Mouse (Mus musculus): Measurements from ENCODE around the gene Acot4.
"Not testable (repeated sequence)": the region's sequence is repeated elsewhere in the genome, so short reads cannot be mapped to it uniquely, and the experiment has no call there.

GRCm38 (mm10) chr12:83999237-83999636, 38.9 kb upstream of the Acot4 start:
- TF ChIP-seq CTCF (IDR thresholded peaks at IDR 0.05; ENCODE audit: low read depth) = not testable (repeated sequence)
- peak; percentile 93 for TF ChIP-seq EP300 (IDR thresholded peaks at IDR 0.05; ENCODE audit: low read depth)

All from heart, postnatal 0 days (tissue).